Mouse (Mus musculus) myocyte (in vitro differentiated cells): ENCODE measurements around the gene Smoc2.

Experiments used
- E2F4 ChIP-seq: IDR thresholded peaks from one replicate; pipeline ENCODE4 v1.6.1; 2011; ENCODE audit warnings: mild to moderate bottlenecking, control low read depth, moderate library complexity; ENCODE audit not compliant: insufficient read depth
- MAX ChIP-seq: IDR thresholded peaks from one replicate; pipeline ENCODE4 v1.6.1; 2011; ENCODE audit warnings: low read depth, mild to moderate bottlenecking, control low read depth
- POLR2A ChIP-seq: IDR thresholded peaks from one replicate; pipeline ENCODE4 v1.6.1; 2011; ENCODE audit warnings: low read depth, mild to moderate bottlenecking, control low read depth, moderate library complexity; ENCODE audit not compliant: insufficient read length
- SRF ChIP-seq: IDR thresholded peaks from one replicate; pipeline ENCODE4 v1.6.1; 2011; ENCODE audit warnings: low read depth; ENCODE audit not compliant: control insufficient read depth, insufficient read length
- USF1 ChIP-seq: IDR thresholded peaks from one replicate; pipeline ENCODE4 v1.6.1; 2011; ENCODE audit warnings: low read depth, mild to moderate bottlenecking, control low read depth, moderate library complexity

- no peak for TF ChIP-seq POLR2A
- TF ChIP-seq MAX: no peak
- no peak for TF ChIP-seq E2F4
- no peak for TF ChIP-seq USF1
- TF ChIP-seq SRF: no peak
Observed at GRCm38 (mm10) chr17:14420460-14421046, 141.2 kb downstream of the Smoc2 start.
